ENCODE assay signal across 12 mouse cellular contexts in genomic region chr2:147617849-147618248, GRCm38 (mm10).
DNase-seq lines count a peak whose midpoint lies in the region; ATAC-seq and TF ChIP-seq lines count a peak whose summit lies in the region.
"Had no signal": no experiment of that assay in that cellular context is flagged by ENCODE, and none has a peak within 500 bp of the region (broad histone marks: within the 10 kb centered on the region; RNA-seq: fewer than 3 reads in every experiment).

No protein-coding gene starts in this region.

- TF ChIP-seq EP300 in lung, postnatal 0 days (IDR thresholded peaks at IDR 0.05) = no peak

- H3K4me3 ChIP-seq in liver, embryonic 11.5 days (ENCODE audit: low read depth, low read length) = no peak overlapping the region
- H3K4me3 ChIP-seq in lung, postnatal 0 days (ENCODE audit: low read depth, low read length) = no peak overlapping the region
- H3K4me3 ChIP-seq: hindbrain, embryonic 10.5 days; midbrain, embryonic 10.5 days had no signal

- no peaks in the 10 kb centered on the region for H3K9me3 ChIP-seq in liver, embryonic 11.5 days (ENCODE audit: control insufficient read depth, low read length)
- no peaks in the 10 kb centered on the region for H3K9me3 ChIP-seq in lung, postnatal 0 days (ENCODE audit: low read length)
- H3K9me3 ChIP-seq: hindbrain, embryonic 10.5 days; midbrain, embryonic 10.5 days had no signal

- 74% methylated on average over 10 of the region's 10 CpGs for WGBS in liver, embryonic 11.5 days
- 77% methylated on average over 10 of the region's 10 CpGs for WGBS in lung, postnatal 0 days

- H3K36me3 ChIP-seq in liver, embryonic 11.5 days (ENCODE audit: control insufficient read depth, insufficient read depth, low read length) = no peaks in the 10 kb centered on the region
- no peaks in the 10 kb centered on the region for H3K36me3 ChIP-seq in lung, postnatal 0 days (ENCODE audit: insufficient read depth, low read length)
- H3K36me3 ChIP-seq: hindbrain, embryonic 10.5 days; midbrain, embryonic 10.5 days had no signal

- TF ChIP-seq CTCF in lung, postnatal 0 days (IDR thresholded peaks at IDR 0.05) = no peak

- H3K27me3 ChIP-seq in liver, embryonic 11.5 days (replicated peaks; ENCODE audit: control insufficient read depth, insufficient read depth, low read length) = no peaks in the 10 kb centered on the region
- H3K27me3 ChIP-seq in lung, postnatal 0 days (replicated peaks; ENCODE audit: insufficient read depth, low read length) = no peaks in the 10 kb centered on the region

- no peaks in the 10 kb centered on the region for H3K4me1 ChIP-seq in liver, embryonic 11.5 days (replicated peaks; ENCODE audit: control insufficient read depth, insufficient read depth, low read length)
- H3K4me1 ChIP-seq in lung, postnatal 0 days (ENCODE audit: insufficient read depth, low read depth, low read length) = no peaks in the 10 kb centered on the region

- DNase-seq in cerebellum, postnatal 14 days = peak; percentile 42 to 46
- no peak for DNase-seq in cerebellum, adult 18-20 months
- peak; percentile 2 for DNase-seq in liver
- DNase-seq in liver, embryonic 11.5 days (ENCODE audit: low spot score) = no peak
- peak; percentile 14 to 19 for DNase-seq in frontal cortex, postnatal 14 days (ENCODE audit: low spot score in 2 of 2)
- peak; percentile 4 for DNase-seq in right cerebral cortex, postnatal 25 days
- DNase-seq in lung, postnatal 0 days (ENCODE audit: low spot score) = no peak
- no peak for DNase-seq in urinary bladder, adult 18-20 months (ENCODE audit: low spot score in 2 of 2)
- DNase-seq: kidney, postnatal 25 days; thymus, postnatal 36 days had no signal

- H3K4me2 ChIP-seq in liver, embryonic 11.5 days = no peak overlapping the region
- no peak overlapping the region for H3K4me2 ChIP-seq in lung, postnatal 0 days (replicated peaks; ENCODE audit: low read depth, low read length)

- no peak overlapping the region for H3K27ac ChIP-seq in liver, embryonic 11.5 days (ENCODE audit: low read depth, low read length)
- no peak overlapping the region for H3K27ac ChIP-seq in lung, postnatal 0 days (ENCODE audit: low read length)
- H3K27ac ChIP-seq: hindbrain, embryonic 10.5 days; midbrain, embryonic 10.5 days had no signal

- no peak overlapping the region for H3K9ac ChIP-seq in liver, embryonic 11.5 days (ENCODE audit: low read depth, low read length)
- no peak overlapping the region for H3K9ac ChIP-seq in lung, postnatal 0 days (replicated peaks; ENCODE audit: low read depth)

- no peak for ATAC-seq in liver, embryonic 11.5 days (replicated peaks; ENCODE audit: low FRiP score)
- ATAC-seq in lung, postnatal 0 days = no peak

Comparison
In these comparisons a context has a peak if more than half of its experiments do, and no peak if none do; other contexts are left out.
1. DNase-seq: peak in cerebellum, postnatal 14 days (2 of 2), liver (single experiment), frontal cortex, postnatal 14 days (2 of 2) and right cerebral cortex, postnatal 25 days (single experiment); none in cerebellum, adult 18-20 months (0 of 2), liver, embryonic 11.5 days (single experiment), lung, postnatal 0 days (single experiment) and urinary bladder, adult 18-20 months (0 of 2).